Mouse (Mus musculus) limb, embryonic 12.5 days (tissue): ENCODE data around the gene Ace2. TPM values are rescaled to one million over a fixed set of nuclear protein-coding genes. Genes with fewer than 3 reads are reported as not detected.

Source experiments
- ATAC-seq: fragments of 200-750 bp; cut with Nextera tagmentation; 2 replicates; pipeline ENCODE4 v1.8.0; 2017; ENCODE audit warnings: low read depth, moderate TSS enrichment; ENCODE audit not compliant: insufficient number of reproducible peaks, insufficient read depth, low FRiP score, low TSS enrichment
- H3K27ac ChIP-seq: fragments of 300-500 bp; sonication (generic); 2 replicates; pipeline ENCODE4 v1.5.1; 2016; ENCODE audit warnings: mild to moderate bottlenecking, moderate library complexity
- H3K27me3 ChIP-seq: fragments of 300-500 bp; sonication (generic); 2 replicates; pipeline ENCODE4 v1.6.1; 2016; ENCODE audit warnings: mild to moderate bottlenecking, moderate library complexity
- H3K36me3 ChIP-seq: fragments of 300-500 bp; sonication (generic); 2 replicates; pipeline ENCODE4 v1.6.1; 2016; ENCODE audit warnings: mild to moderate bottlenecking, moderate library complexity
- H3K4me1 ChIP-seq: fragments of 300-500 bp; sonication (generic); replicated peaks from 2 replicates; pipeline ENCODE4 v1.6.1; 2016
- H3K4me2 ChIP-seq: fragments of 300-500 bp; sonication (generic); 2 replicates; pipeline ENCODE4 v1.6.1; 2016; ENCODE audit warnings: mild to moderate bottlenecking, moderate library complexity
- H3K4me3 ChIP-seq: fragments of 300-500 bp; sonication (generic); replicated peaks from 2 replicates; pipeline ENCODE4 v1.5.1; 2016; ENCODE audit warnings: mild to moderate bottlenecking
- H3K9ac ChIP-seq: fragments of 300-500 bp; sonication (generic); replicated peaks from 2 replicates; pipeline ENCODE4 v1.6.1; 2016; ENCODE audit warnings: mild to moderate bottlenecking, moderate library complexity
- H3K9me3 ChIP-seq: fragments of 300-500 bp; sonication (generic); 2 replicates; pipeline ENCODE4 v1.6.1; 2016; ENCODE audit warnings: mild to moderate bottlenecking, moderate library complexity
- WGBS: fragments of 180-500 bp; shearing (Covaris S2); methylation state at CpG from one replicate; pipeline ENCODE4 v1.1.7; 2016; 5-methylcytosine and 5-hydroxymethylcytosine counted together
- polyA plus RNA-seq: library from polyadenylated mRNA; unstranded; fragments of >200 nt; fragmentation: Nextera tagmentation; extraction: Ambion mirVana; gene quantifications from 2 replicates; pipeline ENCODE4 v1.2.1, GENCODE M21; 2016

Gene Ace2
- polyA plus RNA-seq, result 0.12 TPM in 1 of 2 replicates, not detected in the other

GRCm38 (mm10) chrX:164139032-164139431 lies at the start of gene Ace2:
Gene Ace2, plus strand, starts transcription at chrX:164139332.
- ATAC-seq, result no peak
- Histone ChIP-seq H3K4me1 (no peaks in the 10 kb centered on the region), H3K4me3 (no peak within 1 kb of the TSS), H3K4me2 (no peak within 1 kb of the TSS), H3K27ac (no peak within 1 kb of the TSS), H3K9ac (no peak within 1 kb of the TSS), H3K9me3 (no peaks in the 10 kb centered on the region), H3K36me3 (no peaks in the 10 kb centered on the region), H3K27me3 (peaks cover 19% of the 10 kb centered on the region)
- WGBS, result 90% methylated on average over 2 of the region's 2 CpGs

- H3K27me3 ChIP-seq, result peaks cover 42% of the 10 kb centered on the region
- 85% methylated on average over 11 of the region's 11 CpGs for WGBS
- no peak overlapping the region for H3K4me2 ChIP-seq
- H3K9me3 ChIP-seq, result no peaks in the 10 kb centered on the region
- no peak for ATAC-seq
- no peaks in the 10 kb centered on the region for H3K4me1 ChIP-seq
- no peak overlapping the region for H3K9ac ChIP-seq
- H3K36me3 ChIP-seq, result no peaks in the 10 kb centered on the region
- H3K27ac ChIP-seq, result no peak overlapping the region
- no peak overlapping the region for H3K4me3 ChIP-seq
Measured at GRCm38 (mm10) chrX:164089916-164090315, 49.2 kb upstream of the Ace2 start.

DNA sequence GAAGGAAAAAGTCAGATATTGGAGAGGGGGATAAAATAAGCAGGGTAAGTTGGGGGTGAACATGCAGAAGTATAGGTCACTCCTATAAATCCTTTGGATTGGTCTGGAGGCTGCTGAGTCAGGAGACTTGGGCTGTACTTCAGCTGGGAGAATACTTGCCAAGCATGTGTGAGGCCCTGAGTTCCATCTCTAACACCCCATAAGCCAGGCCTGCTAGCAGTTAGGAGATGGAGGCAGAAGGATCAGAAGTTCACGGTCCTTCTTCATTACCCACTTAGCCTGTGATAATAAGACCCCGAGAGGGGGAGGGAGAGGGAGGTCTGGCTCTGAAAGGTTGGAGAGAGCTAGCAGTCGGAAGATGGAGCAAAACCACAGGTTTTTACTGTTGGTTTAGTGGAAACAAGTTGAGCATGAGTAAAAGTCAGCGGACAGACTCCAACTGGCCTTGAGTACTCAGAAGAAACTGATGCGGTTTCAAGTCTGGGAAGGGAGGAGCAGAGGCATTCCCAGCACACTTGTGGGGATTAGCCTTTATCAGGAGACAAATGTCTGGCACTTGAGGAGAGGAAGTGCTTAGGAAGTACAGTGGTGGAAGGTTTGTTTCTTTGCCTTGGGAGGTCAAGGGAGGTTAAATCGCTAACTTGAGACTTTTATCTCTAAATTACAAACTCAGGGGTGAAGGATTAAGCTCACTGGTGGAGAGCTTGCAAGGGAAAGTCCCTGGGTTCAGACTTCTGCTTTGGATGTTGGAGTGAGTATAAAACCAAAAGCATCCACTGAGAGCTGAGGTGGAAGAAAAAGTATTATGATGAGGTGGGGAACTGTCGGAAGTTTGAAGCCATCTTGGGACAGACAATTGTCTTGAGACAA lies 46.6 kb upstream of the Ace2 start:
- Histone ChIP-seq H3K4me1 (no peaks in the 10 kb centered on the region), H3K4me3 (no peak overlapping the region), H3K4me2 (no peak overlapping the region), H3K27ac (no peak overlapping the region), H3K27me3 (peaks cover 45% of the 10 kb centered on the region), H3K36me3 (no peaks in the 10 kb centered on the region), H3K9ac (no peak overlapping the region), H3K9me3 (no peaks in the 10 kb centered on the region)
- no peak for ATAC-seq
- 41% methylated on average over 7 of the region's 7 CpGs for WGBS

DNA sequence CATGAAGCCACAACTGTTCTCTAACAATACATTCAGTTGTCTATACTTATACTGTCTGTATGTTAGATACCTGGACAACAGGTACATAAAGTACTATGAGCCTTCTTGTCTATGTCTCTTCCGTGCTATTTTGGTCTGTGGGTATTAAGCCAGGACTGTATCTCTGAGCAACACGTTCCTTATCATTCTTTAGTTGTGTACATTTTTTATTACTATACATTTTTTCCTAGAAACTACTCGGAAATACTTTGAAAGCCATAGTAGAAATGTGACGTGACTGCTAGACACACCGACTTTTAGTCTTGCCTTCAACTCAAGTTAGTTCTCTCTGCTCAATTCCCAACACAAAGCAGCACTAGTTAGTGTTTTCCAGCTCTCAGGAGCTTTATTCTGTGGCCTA lies 45.7 kb upstream of the Ace2 start:
- whole genome bisulfite sequencing, result 90% methylated on average over 5 of the region's 5 CpGs
- H3K27me3 ChIP-seq, result peaks cover 47% of the 10 kb centered on the region

DNA sequence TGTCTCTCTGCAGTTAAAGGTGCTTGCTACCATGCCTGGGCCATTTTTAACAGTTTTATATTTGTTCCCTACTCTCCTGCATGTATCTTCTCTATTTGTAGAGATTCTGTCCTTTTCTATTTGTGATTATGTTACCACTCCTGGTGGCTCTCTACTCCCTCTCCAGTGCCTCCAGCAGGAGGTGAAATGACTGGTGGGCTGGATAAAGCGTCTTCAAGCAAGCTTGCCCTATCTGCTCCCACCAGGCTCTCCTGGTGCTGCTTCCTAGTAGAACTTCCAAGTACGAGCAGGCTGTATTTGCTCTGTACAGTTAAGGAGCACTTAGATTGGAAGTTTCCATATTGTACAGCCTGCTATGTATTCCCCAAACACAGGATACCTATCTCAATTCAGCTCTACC lies 43.3 kb upstream of the Ace2 start:
- no peak overlapping the region for H3K4me3 ChIP-seq
- WGBS, result 74% methylated on average over 2 of the region's 2 CpGs
- H3K27ac ChIP-seq, result no peak overlapping the region
- H3K36me3 ChIP-seq, result no peaks in the 10 kb centered on the region
- no peaks in the 10 kb centered on the region for H3K4me1 ChIP-seq
- H3K4me2 ChIP-seq, result no peak overlapping the region
- no peak for ATAC-seq
- H3K9me3 ChIP-seq, result no peaks in the 10 kb centered on the region
- H3K9ac ChIP-seq, result no peak overlapping the region
- peaks cover 32% of the 10 kb centered on the region for H3K27me3 ChIP-seq

More for the DNA sequence above, 45.7 kb upstream of the Ace2 start:
- no peak for ATAC-seq
- no peak overlapping the region for H3K4me2 ChIP-seq
- H3K4me1 ChIP-seq, result no peaks in the 10 kb centered on the region
- H3K4me3 ChIP-seq, result no peak overlapping the region
- H3K9ac ChIP-seq, result no peak overlapping the region
- no peaks in the 10 kb centered on the region for H3K36me3 ChIP-seq
- H3K9me3 ChIP-seq, result no peaks in the 10 kb centered on the region
- no peak overlapping the region for H3K27ac ChIP-seq

GRCm38 (mm10) chrX:164101483-164101882 lies 37.6 kb upstream of the Ace2 start:
- Histone ChIP-seq H3K4me1 (no peaks in the 10 kb centered on the region), H3K27me3 (peaks cover 18% of the 10 kb centered on the region), H3K9ac (no peak overlapping the region), H3K4me2 (no peak overlapping the region), H3K36me3 (no peaks in the 10 kb centered on the region), H3K27ac (no peak overlapping the region), H3K9me3 (no peaks in the 10 kb centered on the region), H3K4me3 (no peak overlapping the region)
- ATAC-seq, result no peak

DNA sequence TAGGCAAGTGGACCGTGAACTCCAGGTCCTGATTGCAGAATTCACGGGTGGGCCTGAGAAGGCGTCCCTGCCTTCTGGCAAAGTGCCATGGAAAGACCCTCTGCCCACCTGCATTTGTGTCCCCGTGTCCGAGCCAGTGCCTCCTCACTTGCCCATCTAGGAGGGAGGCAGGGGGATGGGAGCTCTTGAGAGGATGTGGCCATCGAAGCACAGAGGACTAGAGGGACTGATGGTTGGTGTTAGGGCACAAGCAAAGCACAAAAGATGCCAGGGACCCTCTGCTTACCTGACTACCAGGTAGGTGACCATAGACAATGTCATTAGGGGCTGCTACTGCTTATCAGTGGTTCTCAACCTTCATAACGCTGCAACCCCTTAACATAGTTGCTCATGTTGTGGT lies 36.9 kb upstream of the Ace2 start:
- H3K9ac ChIP-seq, result no peak overlapping the region
- H3K9me3 ChIP-seq, result no peaks in the 10 kb centered on the region
- 83% methylated on average over 7 of the region's 7 CpGs for WGBS
- H3K36me3 ChIP-seq, result no peaks in the 10 kb centered on the region
- no peak overlapping the region for H3K4me3 ChIP-seq
- H3K4me2 ChIP-seq, result no peak overlapping the region
- ATAC-seq, result no peak
- peaks cover 18% of the 10 kb centered on the region for H3K27me3 ChIP-seq
- H3K4me1 ChIP-seq, result no peaks in the 10 kb centered on the region
- H3K27ac ChIP-seq, result no peak overlapping the region

DNA sequence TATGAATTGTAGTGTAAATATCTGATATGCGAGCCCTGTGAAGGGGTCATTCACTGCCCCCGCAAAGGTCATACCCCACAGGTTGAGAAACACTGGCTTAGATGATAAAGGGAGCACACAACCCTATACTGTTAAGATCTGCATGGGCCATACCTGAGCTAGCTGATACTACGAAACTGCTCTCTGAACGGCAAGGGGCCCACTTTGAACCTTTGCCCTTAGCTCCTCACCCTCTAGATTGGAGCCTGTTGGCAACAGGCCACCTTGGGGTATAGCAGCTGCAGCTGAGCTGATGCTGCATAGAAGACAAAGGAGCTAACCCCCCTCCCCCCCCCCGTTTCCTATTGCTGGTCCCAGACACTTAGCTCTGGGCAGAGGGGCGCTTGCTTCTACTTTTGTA lies 36.5 kb upstream of the Ace2 start:
- Histone ChIP-seq H3K36me3 (no peaks in the 10 kb centered on the region), H3K27me3 (peaks cover 18% of the 10 kb centered on the region), H3K4me1 (no peaks in the 10 kb centered on the region), H3K4me3 (no peak overlapping the region), H3K9ac (no peak overlapping the region), H3K9me3 (no peaks in the 10 kb centered on the region), H3K27ac (no peak overlapping the region), H3K4me2 (no peak overlapping the region)
- ATAC-seq, result no peak
- WGBS, result 83% methylated on average over 6 of the region's 6 CpGs

DNA sequence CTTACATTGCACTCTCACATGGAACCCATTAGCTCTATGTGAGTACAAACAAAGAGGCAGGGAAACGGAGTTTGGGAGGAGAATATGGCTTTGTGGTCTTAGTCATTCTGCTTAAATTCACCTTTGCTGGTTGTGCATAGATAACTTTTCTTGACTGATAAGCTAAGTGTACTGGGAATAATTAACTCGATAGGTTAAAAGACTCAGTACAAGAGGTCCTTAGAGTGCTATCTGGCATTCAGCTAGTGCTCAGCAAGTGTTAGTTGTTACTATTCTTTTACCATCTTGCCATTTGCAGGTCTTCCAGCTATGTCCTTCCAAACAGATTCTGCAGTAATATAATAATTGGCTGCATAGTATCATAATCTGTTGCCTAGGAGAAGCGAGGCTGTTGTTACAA lies 28.0 kb upstream of the Ace2 start:
- H3K27me3 ChIP-seq, result peaks cover 10% of the 10 kb centered on the region; the same call in 1 of the 2 replicates
- H3K4me2 ChIP-seq, result no peak overlapping the region
- H3K4me1 ChIP-seq, result no peaks in the 10 kb centered on the region
- H3K4me3 ChIP-seq, result no peak overlapping the region
- no peaks in the 10 kb centered on the region for H3K36me3 ChIP-seq
- H3K9me3 ChIP-seq, result no peaks in the 10 kb centered on the region
- no peak overlapping the region for H3K9ac ChIP-seq
- WGBS, result 76% methylated on average over 3 of the region's 3 CpGs
- no peak for ATAC-seq
- no peak overlapping the region for H3K27ac ChIP-seq

DNA sequence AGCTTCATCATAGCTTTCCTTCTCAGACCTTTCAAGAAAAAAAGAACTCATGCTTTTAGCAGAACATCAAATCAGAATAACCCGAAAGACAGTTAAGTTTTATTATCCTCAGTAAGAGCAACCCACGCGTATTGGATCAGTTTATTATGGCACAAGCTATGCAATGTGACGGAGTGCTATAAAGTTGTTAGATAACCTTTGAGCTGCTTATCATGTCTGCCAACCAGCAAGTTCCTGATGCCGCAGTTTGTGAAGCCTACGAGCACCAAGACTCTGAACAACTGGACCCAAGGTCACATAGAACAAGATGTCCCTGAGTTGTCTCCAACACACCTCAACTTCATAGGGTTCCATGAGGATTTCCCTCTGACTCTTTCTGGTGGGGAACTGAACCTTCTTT lies 25.4 kb upstream of the Ace2 start:
- Histone ChIP-seq H3K4me1 (no peaks in the 10 kb centered on the region), H3K27ac (no peak overlapping the region), H3K27me3 (peaks cover 10% of the 10 kb centered on the region; the same call in 1 of the 2 replicates), H3K4me2 (no peak overlapping the region), H3K36me3 (no peaks in the 10 kb centered on the region), H3K9ac (no peak overlapping the region), H3K9me3 (no peaks in the 10 kb centered on the region), H3K4me3 (no peak overlapping the region)
- ATAC-seq, result no peak
- 87% methylated on average over 6 of the region's 6 CpGs for WGBS

GRCm38 (mm10) chrX:164123942-164124341 lies 15.2 kb upstream of the Ace2 start:
- Histone ChIP-seq H3K27ac (no peak overlapping the region), H3K4me3 (no peak overlapping the region), H3K9me3 (no peaks in the 10 kb centered on the region), H3K4me1 (no peaks in the 10 kb centered on the region), H3K36me3 (no peaks in the 10 kb centered on the region), H3K27me3 (peaks cover 29% of the 10 kb centered on the region), H3K4me2 (no peak overlapping the region), H3K9ac (no peak overlapping the region)
- 86% methylated on average over 3 of the region's 3 CpGs for WGBS
- no peak for ATAC-seq

DNA sequence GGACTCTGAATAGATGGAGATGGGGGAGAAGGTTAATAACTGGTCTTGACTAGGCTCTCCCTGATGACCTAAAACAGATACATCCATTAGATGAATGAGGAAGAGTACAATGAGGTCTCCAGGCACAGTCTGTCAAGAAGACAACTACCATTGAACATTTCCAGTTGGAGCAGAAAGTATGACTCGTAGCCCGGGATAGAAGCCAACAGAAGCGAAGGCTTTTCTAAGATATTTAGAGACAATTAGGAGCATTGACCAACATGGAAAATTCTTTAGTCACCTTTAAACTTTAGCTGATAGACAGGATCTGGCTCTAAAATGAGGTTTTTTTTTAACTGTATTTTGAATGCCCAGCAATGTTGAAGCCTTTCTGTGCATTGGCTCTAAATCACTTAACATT lies 5.6 kb upstream of the Ace2 start:
- no peaks in the 10 kb centered on the region for H3K36me3 ChIP-seq
- 95% methylated on average over 3 of the region's 3 CpGs for WGBS
- no peaks in the 10 kb centered on the region for H3K4me1 ChIP-seq
- no peak overlapping the region for H3K4me2 ChIP-seq
- no peak overlapping the region for H3K4me3 ChIP-seq
- no peak overlapping the region for H3K27ac ChIP-seq
- H3K27me3 ChIP-seq, result peaks cover 11% of the 10 kb centered on the region
- ATAC-seq, result no peak
- H3K9ac ChIP-seq, result no peak overlapping the region
- no peaks in the 10 kb centered on the region for H3K9me3 ChIP-seq
